23 mouse cellular contexts compared by ENCODE assay signal in the genomic region with DNA sequence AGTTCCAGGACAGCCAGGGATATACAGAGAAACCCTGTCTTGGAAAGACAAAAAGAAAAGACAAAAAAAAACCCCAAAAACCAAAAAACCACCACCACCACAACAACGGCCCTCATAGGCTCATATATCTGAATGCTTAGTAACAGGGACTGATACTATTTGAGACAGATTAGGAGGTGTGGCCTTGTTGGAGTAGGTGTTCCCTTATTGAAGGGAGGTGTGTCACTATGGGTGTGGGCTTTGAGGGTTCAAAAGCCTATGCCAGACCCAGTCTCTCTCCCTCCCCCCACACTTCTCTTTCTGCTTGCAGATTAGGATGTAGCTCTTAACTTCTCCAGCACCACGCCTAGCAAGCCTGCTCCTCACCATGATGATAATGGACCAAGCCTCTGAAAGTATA.
A peak's percentile ranks its signal among the peaks of the same experiment; 100 is the strongest.
DNase-seq lines count a peak whose midpoint lies in the region; ATAC-seq and TF ChIP-seq lines count a peak whose summit lies in the region.
"Had no signal": no experiment of that assay in that cellular context is flagged by ENCODE, and none has a peak within 500 bp of the region (broad histone marks: within the 10 kb centered on the region; RNA-seq: fewer than 3 reads in every experiment).

No protein-coding gene starts in this region.

- no peak overlapping the region for H3K27ac ChIP-seq in liver, embryonic 12.5 days
- no peak overlapping the region for H3K27ac ChIP-seq in liver, postnatal 0 days (ENCODE audit: low read depth)
- no peak overlapping the region for H3K27ac ChIP-seq in liver, embryonic 15.5 days (replicated peaks)
- H3K27ac ChIP-seq in midbrain, postnatal 0 days (ENCODE audit: low read depth, low read length), result no peak overlapping the region
- H3K27ac ChIP-seq: forebrain, embryonic 15.5 days; heart, adult 2 months; hindbrain, embryonic 10.5 days; kidney, embryonic 15.5 days; limb, embryonic 13.5 days; lung, embryonic 15.5 days had no signal

- no peak for TF ChIP-seq EP300 in liver, postnatal 0 days (IDR thresholded peaks at IDR 0.05; ENCODE audit: low read depth)

- H3K4me3 ChIP-seq in liver, embryonic 12.5 days, result no peak overlapping the region
- H3K4me3 ChIP-seq in liver, postnatal 0 days (ENCODE audit: low read depth, low read length), result no peak overlapping the region
- no peak overlapping the region for H3K4me3 ChIP-seq in liver, embryonic 15.5 days (replicated peaks)
- H3K4me3 ChIP-seq in midbrain, postnatal 0 days (ENCODE audit: low read depth, low read length), result no peak overlapping the region
- H3K4me3 ChIP-seq: forebrain, embryonic 15.5 days; heart, adult 2 months; hindbrain, embryonic 10.5 days; kidney, embryonic 15.5 days; limb, embryonic 13.5 days; lung, embryonic 15.5 days had no signal

- peaks cover 86% of the 10 kb centered on the region for H3K36me3 ChIP-seq in liver, embryonic 12.5 days
- H3K36me3 ChIP-seq in liver, postnatal 0 days (replicated peaks; ENCODE audit: insufficient read depth, low read length), result peaks cover 32% of the 10 kb centered on the region
- peaks cover 87% of the 10 kb centered on the region for H3K36me3 ChIP-seq in liver, embryonic 15.5 days (replicated peaks)
- H3K36me3 ChIP-seq in midbrain, postnatal 0 days (ENCODE audit: insufficient read depth, low read length), result peaks cover 8% of the 10 kb centered on the region

- H3K9ac ChIP-seq in liver, embryonic 12.5 days, result no peak overlapping the region
- no peak overlapping the region for H3K9ac ChIP-seq in liver, postnatal 0 days (replicated peaks)
- no peak overlapping the region for H3K9ac ChIP-seq in liver, embryonic 15.5 days
- no peak overlapping the region for H3K9ac ChIP-seq in midbrain, postnatal 0 days (replicated peaks; ENCODE audit: low read length, poor library complexity, severe bottlenecking)
- H3K9ac ChIP-seq: forebrain, embryonic 15.5 days; kidney, embryonic 15.5 days; limb, embryonic 13.5 days; lung, embryonic 15.5 days had no signal

- WGBS in liver, embryonic 12.5 days (ENCODE audit: insufficient replicate concordance), result 38% methylated on average over 2 of the region's 2 CpGs
- WGBS in liver, postnatal 0 days (ENCODE audit: insufficient replicate concordance), result 53% methylated on average over 2 of the region's 2 CpGs
- 38% methylated on average over 2 of the region's 2 CpGs for WGBS in liver, embryonic 15.5 days (ENCODE audit: insufficient replicate concordance)
- WGBS in midbrain, postnatal 0 days, result 98% methylated on average over 2 of the region's 2 CpGs

- H3K9me3 ChIP-seq in liver, embryonic 12.5 days (replicated peaks), result no peaks in the 10 kb centered on the region
- H3K9me3 ChIP-seq in liver, postnatal 0 days (ENCODE audit: low read length), result no peaks in the 10 kb centered on the region
- H3K9me3 ChIP-seq in liver, embryonic 15.5 days (replicated peaks), result no peaks in the 10 kb centered on the region
- H3K9me3 ChIP-seq in midbrain, postnatal 0 days (ENCODE audit: low read length), result no peaks in the 10 kb centered on the region
- H3K9me3 ChIP-seq: forebrain, embryonic 15.5 days; hindbrain, embryonic 10.5 days; kidney, embryonic 15.5 days; limb, embryonic 13.5 days; lung, embryonic 15.5 days had no signal

- H3K4me2 ChIP-seq in liver, embryonic 12.5 days, result no peak overlapping the region
- H3K4me2 ChIP-seq in liver, postnatal 0 days (ENCODE audit: low read depth, low read length), result no peak overlapping the region
- H3K4me2 ChIP-seq in liver, embryonic 15.5 days, result no peak overlapping the region
- H3K4me2 ChIP-seq in midbrain, postnatal 0 days (ENCODE audit: low read depth, low read length, poor library complexity, severe bottlenecking), result no peak overlapping the region
- H3K4me2 ChIP-seq: forebrain, embryonic 15.5 days; kidney, embryonic 15.5 days; limb, embryonic 13.5 days; lung, embryonic 15.5 days had no signal

- no peak for TF ChIP-seq CTCF in liver, postnatal 0 days (IDR thresholded peaks at IDR 0.05; ENCODE audit: low read depth)
- TF ChIP-seq CTCF in midbrain, postnatal 0 days (IDR thresholded peaks at IDR 0.05), result no peak

- no peaks in the 10 kb centered on the region for H3K27me3 ChIP-seq in liver, embryonic 12.5 days (replicated peaks)
- H3K27me3 ChIP-seq in liver, postnatal 0 days (ENCODE audit: insufficient read depth, low read length), result no peaks in the 10 kb centered on the region
- no peaks in the 10 kb centered on the region for H3K27me3 ChIP-seq in liver, embryonic 15.5 days
- no peaks in the 10 kb centered on the region for H3K27me3 ChIP-seq in midbrain, postnatal 0 days (ENCODE audit: insufficient read depth, low read length)
- H3K27me3 ChIP-seq: forebrain, embryonic 15.5 days; kidney, embryonic 15.5 days; limb, embryonic 13.5 days; lung, embryonic 15.5 days had no signal

- peak; percentile 87 for ATAC-seq in liver, embryonic 12.5 days
- no peak for ATAC-seq in liver, postnatal 0 days
- ATAC-seq in liver, embryonic 15.5 days (ENCODE audit: insufficient read depth), result peak; percentile 71
- no peak for ATAC-seq in midbrain, postnatal 0 days (ENCODE audit: low FRiP score)
- no peak for ATAC-seq in CD4-positive, CD25-positive, alpha-beta regulatory T cell, adult 4 months
- ATAC-seq: forebrain, embryonic 15.5 days; intestine, postnatal 0 days; midbrain, embryonic 16.5 days had no signal

- peaks cover 38% of the 10 kb centered on the region for H3K4me1 ChIP-seq in liver, embryonic 12.5 days
- no peaks in the 10 kb centered on the region for H3K4me1 ChIP-seq in liver, postnatal 0 days (ENCODE audit: insufficient read depth)
- peaks cover 26% of the 10 kb centered on the region for H3K4me1 ChIP-seq in liver, embryonic 15.5 days (replicated peaks)
- H3K4me1 ChIP-seq in midbrain, postnatal 0 days (ENCODE audit: insufficient read depth, low read length), result no peaks in the 10 kb centered on the region
- H3K4me1 ChIP-seq: forebrain, embryonic 15.5 days; hindbrain, embryonic 10.5 days; kidney, embryonic 15.5 days; limb, embryonic 13.5 days; lung, embryonic 15.5 days had no signal

- no peak for DNase-seq in liver, postnatal 0 days
- peak; percentile 24 for DNase-seq in c-Kit-positive CD71-positive TER-119-positive erythroid progenitor cells, embryonic 14.5 days (ENCODE audit: low spot score)
- DNase-seq in kidney, adult 11 months, result no peak
- DNase-seq in midbrain, postnatal 0 days (ENCODE audit: low spot score), result no peak
- DNase-seq: adrenal gland, adult 2 months; B cell, adult 2 months; cerebellum, adult 18-20 months; cerebellum, postnatal 14 days; gastrocnemius, postnatal 14 days; heart, adult 2 months; kidney, postnatal 36 days; layer of hippocampus, postnatal 36 days; lung, postnatal 36 days had no signal

Comparison
In these comparisons a context has a peak if more than half of its experiments do, and no peak if none do; other contexts are left out.
1. ATAC-seq: peak in liver, embryonic 12.5 days (single experiment) and liver, embryonic 15.5 days (single experiment); none in liver, postnatal 0 days (single experiment), midbrain, postnatal 0 days (single experiment) and CD4-positive, CD25-positive, alpha-beta regulatory T cell, adult 4 months (single experiment).